Mouse (Mus musculus) thymus, adult 2 months (tissue): Measurements from ENCODE around the gene G530012D18Rik.
"Not testable (repeated sequence)": the region's sequence is repeated elsewhere in the genome, so short reads cannot be mapped to it uniquely, and the experiment has no call there.

Experiments
- CTCF ChIP-seq: fragments of 200-500 bp; IDR thresholded peaks from 2 replicates; pipeline ENCODE4 v1.5.1; 2012; ENCODE audit warnings: mild to moderate bottlenecking, control low read depth, low read length, moderate library complexity, borderline replicate concordance; ENCODE audit not compliant: control insufficient read depth, poor library complexity, insufficient read depth; ENCODE audit errors: extremely low read depth
- POLR2A ChIP-seq: fragments of 200-500 bp; IDR thresholded peaks from 2 replicates; pipeline ENCODE4 v1.6.1; 2012; ENCODE audit warnings: mild to moderate bottlenecking, low read length, control low read depth, moderate library complexity; ENCODE audit not compliant: control insufficient read depth, poor library complexity, insufficient read depth; ENCODE audit errors: extremely low read depth

GRCm38 (mm10) chr1:85598271-85599012, 23.0 kb downstream of the G530012D18Rik start, which contains the start of gene Sp110:
- not testable (repeated sequence) for TF ChIP-seq CTCF, POLR2A
